Mouse (Mus musculus) forebrain, embryonic 10.5 days (tissue): ENCODE data around the gene Chpf2. TPM values are rescaled to one million over a fixed set of nuclear protein-coding genes. Genes with fewer than 3 reads are reported as not detected.
A peak's percentile ranks its signal among the peaks of the same experiment; 100 is the strongest.

Source experiments
- DNase-seq: peaks from one replicate; pipeline ENCODE4 v3.0.0-alpha.2; 2017; ENCODE audit warnings: low spot score; ENCODE audit errors: extremely low spot score
- H3K27ac ChIP-seq: fragments of 300-500 bp; sonication (generic); 2 replicates; pipeline ENCODE4 v1.5.1; 2016; ENCODE audit warnings: mild to moderate bottlenecking
- H3K27me3 ChIP-seq: fragments of 300-500 bp; sonication (generic); 2 replicates; pipeline ENCODE4 v1.6.1; 2016; ENCODE audit warnings: mild to moderate bottlenecking; ENCODE audit not compliant: poor library complexity, severe bottlenecking
- H3K36me3 ChIP-seq: fragments of 300-500 bp; sonication (generic); replicated peaks from 2 replicates; pipeline ENCODE4 v1.6.1; 2016; ENCODE audit warnings: mild to moderate bottlenecking, moderate library complexity
- H3K4me1 ChIP-seq: fragments of 300-500 bp; sonication (generic); 2 replicates; pipeline ENCODE4 v1.6.1; 2016
- H3K4me3 ChIP-seq: fragments of 300-500 bp; sonication (generic); 2 replicates; pipeline ENCODE4 v1.5.1; 2016; ENCODE audit warnings: mild to moderate bottlenecking, moderate library complexity
- H3K9me3 ChIP-seq: fragments of 300-500 bp; sonication (generic); 2 replicates; pipeline ENCODE4 v1.6.1; 2016; ENCODE audit warnings: mild to moderate bottlenecking, moderate library complexity
- WGBS: fragments of 180-500 bp; shearing (Covaris S2); methylation state at CpG from one replicate; pipeline ENCODE4 v1.1.7; 2016; 5-methylcytosine and 5-hydroxymethylcytosine counted together
- polyA plus RNA-seq: library from polyadenylated mRNA; unstranded; fragments of >200 nt; fragmentation: Nextera tagmentation; extraction: Ambion mirVana; gene quantifications from 2 replicates; pipeline ENCODE4 v1.2.1, GENCODE M21; 2016

The Chpf2 gene
- polyA plus RNA-seq, 1 experiment from 2014 or later, result 15.1 TPM

DNA sequence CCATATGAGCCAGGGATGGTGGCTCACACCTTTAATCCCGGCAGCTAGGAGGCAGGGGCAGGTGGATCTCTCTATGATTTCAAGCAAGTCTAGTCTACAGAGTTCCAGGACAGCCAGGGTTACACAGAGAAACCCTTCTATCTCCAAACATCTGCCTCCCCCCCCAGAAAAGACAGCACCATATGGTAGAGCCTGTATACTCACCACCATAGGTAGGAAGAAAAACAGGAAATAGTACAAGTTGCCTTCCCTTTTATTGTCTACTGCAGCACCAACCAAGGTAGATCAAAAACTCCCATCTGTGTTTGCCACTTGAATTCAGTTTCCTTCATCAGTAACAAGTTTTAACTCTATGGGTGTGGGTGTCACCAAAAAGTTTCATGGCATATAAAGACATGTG lies 10.6 kb upstream of the Chpf2 start:
- H3K27me3 ChIP-seq, result no peaks in the 10 kb centered on the region
- no peak for DNase-seq
- peaks cover 46% of the 10 kb centered on the region for H3K36me3 ChIP-seq
- 87% methylated on average over 1 of the region's 1 CpGs for WGBS
- H3K27ac ChIP-seq, result no peak overlapping the region
- H3K4me3 ChIP-seq, result peak overlapping the region; percentile 91
- no peaks in the 10 kb centered on the region for H3K9me3 ChIP-seq
- peaks cover 24% of the 10 kb centered on the region for H3K4me1 ChIP-seq

DNA sequence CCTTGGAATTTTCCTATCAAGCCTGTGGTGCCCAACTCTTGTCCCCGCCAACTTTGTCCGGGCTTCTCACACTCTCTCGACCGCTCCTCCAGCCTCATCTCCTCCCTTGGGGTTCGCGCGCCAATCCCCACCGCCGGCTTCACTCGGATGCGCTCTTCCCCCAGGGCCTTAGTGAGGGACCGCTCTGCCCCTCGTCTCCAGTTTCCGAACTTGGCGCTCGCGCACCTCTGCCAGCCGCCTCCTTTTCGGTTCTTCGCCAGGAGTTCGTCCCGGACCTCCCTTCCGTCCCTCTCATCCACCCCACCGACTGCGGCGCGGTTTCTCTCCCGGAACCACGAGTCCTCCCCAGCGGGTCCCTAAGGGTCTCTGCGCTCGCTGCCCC lies 9.7 kb upstream of the Chpf2 start:
- H3K4me3 ChIP-seq, result peak overlapping the region; percentile 91
- H3K27ac ChIP-seq, result peak overlapping the region; percentile 93
- under 1% methylated on average over 32 of the region's 32 CpGs for WGBS
- H3K36me3 ChIP-seq, result peaks cover 38% of the 10 kb centered on the region
- no peaks in the 10 kb centered on the region for H3K9me3 ChIP-seq
- no peaks in the 10 kb centered on the region for H3K27me3 ChIP-seq
- no peak for DNase-seq
- peaks cover 24% of the 10 kb centered on the region for H3K4me1 ChIP-seq

DNA sequence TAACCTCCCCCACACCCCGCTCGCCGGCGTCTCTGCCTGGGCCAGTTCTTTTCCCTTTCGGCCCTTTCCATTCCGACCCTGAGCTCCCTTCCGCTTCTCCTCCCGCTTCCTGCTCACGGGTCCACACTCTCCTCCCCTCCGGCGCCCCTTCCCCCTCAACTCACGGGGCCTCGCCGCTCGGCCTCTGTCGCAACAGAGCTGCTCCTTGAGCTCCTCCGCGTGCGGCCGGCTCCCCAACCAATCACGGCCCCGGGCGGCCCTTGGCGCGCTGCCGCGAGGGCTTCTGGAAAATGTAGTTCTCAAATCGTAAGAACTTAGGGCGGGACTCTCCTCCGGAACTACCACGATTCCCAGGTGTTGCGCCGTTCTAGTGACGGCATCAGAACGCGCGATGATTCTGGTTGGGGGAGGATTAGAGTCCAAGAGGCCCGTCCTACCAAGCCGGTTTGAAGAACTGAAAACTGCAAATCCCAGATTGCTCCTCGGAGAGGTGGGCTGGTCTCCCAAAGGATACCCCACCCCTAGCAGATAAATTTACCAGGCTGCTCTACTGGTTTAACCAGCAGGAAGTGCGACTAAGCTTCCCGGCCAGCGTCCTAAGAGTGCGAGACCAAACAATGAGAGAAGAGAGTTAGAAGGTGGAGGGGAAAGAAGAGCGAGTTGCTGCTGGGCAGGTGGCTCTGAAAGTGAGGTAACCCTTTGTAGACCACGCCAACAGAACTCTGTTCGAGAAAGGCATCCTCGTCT lies 9.2 kb upstream of the Chpf2 start, which contains the start of gene Abcf2:
TSS of gene Abcf2 (minus strand) at position 285 of the 747 bp plus-strand sequence.
- WGBS, result under 1% methylated on average over 48 of the region's 48 CpGs
- Histone ChIP-seq H3K36me3 (peaks cover 32% of the 10 kb centered on the region), H3K4me3 (peak within 1 kb of the TSS; percentile 91), H3K27ac (peak within 1 kb of the TSS; percentile 93), H3K27me3 (no peaks in the 10 kb centered on the region), H3K9me3 (no peaks in the 10 kb centered on the region), H3K4me1 (peaks cover 24% of the 10 kb centered on the region)
- DNase-seq, result peak; percentile 100

DNA sequence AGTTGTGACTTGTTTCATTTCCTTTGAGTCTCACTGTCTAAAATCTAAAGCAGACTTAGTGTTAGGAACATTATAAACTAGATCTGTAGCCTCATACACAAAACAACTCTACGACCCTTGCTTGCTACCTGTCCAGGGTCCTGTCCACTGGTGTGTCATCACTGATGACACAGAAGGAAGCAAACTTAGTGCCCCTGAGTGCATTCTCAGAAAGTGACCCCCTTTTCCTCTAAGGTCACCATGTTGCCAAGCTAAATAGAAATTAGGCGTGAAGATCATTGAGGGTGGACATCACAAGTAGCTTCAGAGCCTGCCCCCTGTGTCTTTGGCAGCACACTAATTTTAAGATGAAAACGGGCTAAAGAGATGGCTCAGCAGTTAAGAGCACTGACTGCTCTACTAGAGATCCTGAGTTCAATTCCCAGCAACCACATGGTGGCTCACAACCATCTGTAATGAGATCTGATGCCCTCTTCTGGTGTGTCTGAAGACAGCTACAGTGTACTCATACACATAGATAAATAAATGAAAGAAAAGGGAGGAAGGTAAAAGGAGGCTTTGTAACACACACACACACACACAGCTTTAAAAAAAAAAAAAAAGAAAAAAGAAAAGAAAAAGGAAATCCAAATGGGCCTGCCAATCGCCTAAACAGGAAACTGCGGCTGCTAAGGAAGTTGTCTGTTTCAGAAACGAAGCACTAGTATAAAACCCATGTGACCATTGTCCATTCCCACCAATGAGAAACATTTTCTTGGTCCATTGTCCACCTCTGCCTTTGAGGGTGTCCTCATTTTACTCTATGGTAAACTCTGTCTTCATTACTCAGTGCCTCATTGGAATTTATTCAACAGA lies 8.2 kb upstream of the Chpf2 start:
- Histone ChIP-seq H3K27ac (peak overlapping the region; percentile 93), H3K27me3 (no peaks in the 10 kb centered on the region), H3K4me1 (peaks cover 24% of the 10 kb centered on the region), H3K4me3 (peak overlapping the region; percentile 91), H3K9me3 (no peaks in the 10 kb centered on the region), H3K36me3 (peaks cover 23% of the 10 kb centered on the region)
- 70% methylated on average over 6 of the region's 6 CpGs for WGBS
- no peak for DNase-seq

DNA sequence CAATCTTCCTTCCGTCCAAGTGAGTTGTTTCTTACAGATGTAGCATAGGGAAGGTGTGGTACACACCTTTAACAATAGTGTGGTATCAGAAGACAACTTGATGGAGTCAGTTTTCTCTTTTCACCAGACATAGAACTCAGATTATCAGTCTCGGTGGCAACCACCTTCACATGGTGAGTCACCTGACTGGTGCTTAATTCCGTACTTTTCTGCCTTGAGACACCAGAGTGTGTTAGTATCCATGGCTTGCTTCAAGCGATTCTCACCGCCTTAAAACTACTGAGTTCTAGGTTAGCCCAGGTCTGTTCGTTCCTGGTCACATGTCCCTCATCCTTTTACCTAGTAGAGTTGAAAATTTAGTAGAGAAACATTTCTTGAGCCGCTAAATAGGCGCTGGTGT lies 435 bp upstream of the Chpf2 start:
- Histone ChIP-seq H3K27me3 (peaks cover 12% of the 10 kb centered on the region), H3K4me3 (peak overlapping the region; percentile 95), H3K9me3 (no peaks in the 10 kb centered on the region), H3K27ac (peak overlapping the region; percentile 88), H3K4me1 (peaks cover 34% of the 10 kb centered on the region), H3K36me3 (peaks cover 32% of the 10 kb centered on the region)
- WGBS, result 8% methylated on average over 8 of the region's 8 CpGs
- DNase-seq, result no peak

DNA sequence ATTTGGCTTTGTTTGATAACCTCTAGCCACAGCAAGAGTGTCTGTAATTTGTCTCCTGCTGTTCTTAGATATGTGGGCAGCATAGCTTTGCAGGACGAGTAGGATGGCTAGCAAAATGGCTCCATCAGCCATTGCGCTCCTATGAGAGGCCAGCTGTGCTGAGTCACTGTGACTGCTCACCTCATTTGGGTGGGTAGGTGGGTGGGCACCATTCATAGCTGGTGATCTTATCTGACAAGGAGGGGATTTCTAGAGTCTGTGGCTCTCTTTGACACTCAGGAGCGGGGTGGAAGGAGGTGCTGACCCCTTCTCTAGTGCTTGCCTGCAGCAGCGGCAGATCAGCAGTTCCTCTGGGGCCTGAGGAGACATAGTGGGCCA lies 648 bp downstream of the Chpf2 start:
- Histone ChIP-seq H3K4me3 (peak overlapping the region; percentile 95), H3K4me1 (peaks cover 45% of the 10 kb centered on the region), H3K27me3 (peaks cover 23% of the 10 kb centered on the region), H3K36me3 (peaks cover 43% of the 10 kb centered on the region), H3K27ac (peak overlapping the region; percentile 88), H3K9me3 (no peaks in the 10 kb centered on the region)
- WGBS, result 32% methylated on average over 4 of the region's 4 CpGs
- DNase-seq, result no peak

DNA sequence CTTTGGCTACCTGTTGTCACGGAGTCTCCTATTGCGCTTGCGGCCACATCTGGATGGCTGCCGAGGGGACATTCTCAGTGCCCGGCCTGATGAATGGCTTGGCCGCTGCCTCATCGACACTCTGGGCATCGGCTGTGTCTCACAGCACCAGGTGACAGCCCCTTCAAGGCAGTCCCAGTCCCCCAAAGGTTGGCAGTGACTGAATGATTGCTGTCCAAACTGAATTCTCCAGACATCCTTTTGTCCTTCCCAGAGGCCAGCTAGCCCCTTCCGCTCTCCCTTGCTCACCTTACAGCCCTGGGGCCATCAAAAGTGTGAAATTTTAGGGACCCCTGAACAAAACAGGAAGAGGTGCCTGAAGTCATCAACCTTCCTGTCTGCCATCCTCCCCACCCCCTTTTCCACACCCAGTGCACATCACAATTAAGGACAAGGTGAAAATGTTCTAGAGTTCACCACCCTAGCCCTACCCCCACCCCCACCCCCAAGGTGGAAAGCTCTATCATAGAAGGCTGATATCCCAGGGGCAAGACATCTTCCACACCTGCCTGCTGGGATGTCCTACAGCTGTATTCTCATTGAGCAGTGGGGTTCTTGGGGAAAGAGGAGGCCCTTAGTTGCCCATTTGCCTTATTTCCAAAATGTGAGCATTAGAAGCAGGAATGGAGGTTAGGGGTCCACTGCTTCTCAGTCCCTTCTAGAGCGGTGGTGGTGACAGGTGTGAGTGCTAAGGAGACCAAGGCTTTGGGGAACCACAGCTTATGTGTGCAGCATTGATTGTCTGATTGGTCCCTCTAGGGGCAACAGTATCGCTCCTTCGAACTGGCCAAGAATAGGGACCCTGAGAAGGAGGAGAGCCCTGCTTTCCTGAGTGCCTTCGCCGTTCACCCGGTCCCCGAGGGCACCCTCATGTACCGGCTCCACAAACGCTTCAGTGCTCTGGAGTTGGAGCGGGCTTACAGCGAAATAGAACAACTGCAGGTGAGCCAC lies 3.3 kb downstream of the Chpf2 start:
- H3K27ac ChIP-seq, result no peak overlapping the region
- H3K4me3 ChIP-seq, result no peak overlapping the region
- no peak for DNase-seq
- peaks cover 64% of the 10 kb centered on the region for H3K4me1 ChIP-seq
- 88% methylated on average over 20 of the region's 20 CpGs for WGBS
- H3K9me3 ChIP-seq, result no peaks in the 10 kb centered on the region
- H3K27me3 ChIP-seq, result peaks cover 47% of the 10 kb centered on the region
- H3K36me3 ChIP-seq, result peaks cover 69% of the 10 kb centered on the region

DNA sequence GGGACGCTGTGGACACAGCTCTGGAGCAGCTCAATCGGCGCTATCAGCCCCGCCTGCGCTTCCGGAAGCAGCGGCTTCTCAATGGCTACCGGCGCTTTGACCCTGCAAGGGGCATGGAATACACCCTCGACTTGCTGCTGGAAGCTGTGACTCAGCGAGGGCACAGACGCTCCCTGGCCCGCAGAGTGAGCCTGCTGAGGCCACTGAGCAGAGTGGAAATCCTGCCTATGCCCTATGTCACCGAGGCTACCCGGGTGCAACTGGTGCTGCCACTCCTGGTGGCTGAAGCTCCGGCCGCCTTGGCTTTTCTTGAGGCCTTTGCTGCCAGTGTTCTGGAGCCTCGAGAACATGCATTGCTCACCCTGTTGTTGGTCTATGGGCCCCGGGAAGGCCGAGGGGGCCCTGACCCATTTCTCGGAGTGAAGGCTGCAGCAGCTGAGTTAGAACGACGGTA lies 4.8 kb downstream of the Chpf2 start:
- no peak for DNase-seq
- no peaks in the 10 kb centered on the region for H3K9me3 ChIP-seq
- peaks cover 72% of the 10 kb centered on the region for H3K4me1 ChIP-seq
- H3K27ac ChIP-seq, result peak overlapping the region; percentile 59
- peaks cover 51% of the 10 kb centered on the region for H3K27me3 ChIP-seq
- H3K4me3 ChIP-seq, result peak overlapping the region; percentile 29
- WGBS, result 19% methylated on average over 23 of the region's 23 CpGs
- peaks cover 78% of the 10 kb centered on the region for H3K36me3 ChIP-seq

DNA sequence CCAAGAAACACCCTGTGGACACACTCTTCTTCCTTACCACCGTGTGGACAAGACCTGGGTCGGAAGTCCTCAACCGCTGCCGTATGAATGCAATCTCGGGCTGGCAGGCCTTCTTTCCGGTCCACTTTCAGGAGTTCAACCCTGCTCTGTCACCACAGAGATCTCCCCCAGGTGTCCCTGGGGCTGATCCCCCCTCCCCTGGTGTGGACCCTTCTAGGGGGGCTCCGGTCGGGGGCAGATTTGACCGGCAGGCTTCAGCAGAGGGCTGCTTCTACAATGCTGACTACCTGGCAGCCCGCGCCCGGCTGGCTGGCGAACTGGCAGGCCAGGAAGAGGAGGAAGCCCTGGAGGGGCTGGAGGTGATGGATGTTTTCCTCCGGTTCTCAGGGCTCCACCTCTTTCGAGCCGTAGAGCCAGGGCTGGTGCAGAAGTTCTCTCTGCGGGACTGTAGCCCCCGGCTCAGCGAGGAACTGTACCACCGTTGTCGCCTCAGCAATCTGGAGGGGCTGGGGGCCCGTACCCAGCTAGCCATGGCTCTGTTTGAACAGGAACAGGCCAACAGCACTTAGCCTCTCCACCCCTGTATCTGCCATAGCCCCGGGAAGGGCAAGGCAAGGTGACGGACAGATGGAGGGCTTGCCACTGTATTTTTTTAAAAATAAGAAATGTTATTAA lies 5.4 kb downstream of the Chpf2 start:
- peak overlapping the region; percentile 59; the same call in 1 of the 2 replicates for H3K27ac ChIP-seq

DNA sequence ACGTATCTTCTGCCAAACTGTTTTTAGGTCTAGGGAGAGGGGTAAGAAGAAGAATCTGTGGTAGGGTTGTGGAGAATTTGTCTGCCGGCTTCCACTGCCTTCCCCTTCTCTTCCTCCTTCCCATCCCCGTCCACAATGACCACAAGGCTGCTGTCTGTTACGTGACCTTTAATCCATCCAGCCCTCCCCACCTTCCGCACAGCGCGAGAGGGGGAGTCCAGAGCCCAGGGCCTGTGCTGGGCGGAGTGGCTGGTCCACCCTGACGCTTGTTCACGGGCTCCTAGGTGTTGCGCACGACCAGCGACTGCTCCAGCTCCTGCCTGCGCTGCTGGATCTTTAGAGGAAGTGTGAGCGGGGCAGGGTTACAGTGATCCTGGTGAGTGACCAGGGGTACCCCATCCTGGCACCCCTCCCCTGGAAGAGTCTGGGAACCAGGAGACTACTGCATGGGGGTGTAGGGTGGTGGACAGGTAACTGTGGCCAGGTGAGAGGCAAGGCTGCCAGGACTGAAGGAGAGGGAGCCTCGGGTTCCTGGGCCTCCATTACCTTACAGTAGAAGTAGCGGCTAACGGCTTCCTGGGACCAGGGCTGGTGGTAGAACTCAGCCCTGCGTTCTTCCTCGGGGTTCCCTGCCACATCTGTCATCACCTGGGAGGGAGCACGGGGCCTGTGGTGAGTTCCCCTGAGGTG lies 6.1 kb downstream of the Chpf2 start:
- DNase-seq, result no peak
- Histone ChIP-seq H3K9me3 (no peaks in the 10 kb centered on the region), H3K27me3 (peaks cover 51% of the 10 kb centered on the region), H3K4me1 (peaks cover 76% of the 10 kb centered on the region), H3K4me3 (no peak overlapping the region), H3K36me3 (peaks cover 78% of the 10 kb centered on the region), H3K27ac (0 out of 2 replicates have a peak overlapping the region, but pooled peaks have one; percentile 9)
- WGBS, result 52% methylated on average over 21 of the region's 21 CpGs

More for the DNA sequence above, 5.4 kb downstream of the Chpf2 start:
- no peak for DNase-seq
- 62% methylated on average over 24 of the region's 24 CpGs for WGBS
- H3K9me3 ChIP-seq, result no peaks in the 10 kb centered on the region
- H3K4me3 ChIP-seq, result peak overlapping the region; percentile 29
- peaks cover 76% of the 10 kb centered on the region for H3K4me1 ChIP-seq
- peaks cover 78% of the 10 kb centered on the region for H3K36me3 ChIP-seq
- peaks cover 51% of the 10 kb centered on the region for H3K27me3 ChIP-seq

DNA sequence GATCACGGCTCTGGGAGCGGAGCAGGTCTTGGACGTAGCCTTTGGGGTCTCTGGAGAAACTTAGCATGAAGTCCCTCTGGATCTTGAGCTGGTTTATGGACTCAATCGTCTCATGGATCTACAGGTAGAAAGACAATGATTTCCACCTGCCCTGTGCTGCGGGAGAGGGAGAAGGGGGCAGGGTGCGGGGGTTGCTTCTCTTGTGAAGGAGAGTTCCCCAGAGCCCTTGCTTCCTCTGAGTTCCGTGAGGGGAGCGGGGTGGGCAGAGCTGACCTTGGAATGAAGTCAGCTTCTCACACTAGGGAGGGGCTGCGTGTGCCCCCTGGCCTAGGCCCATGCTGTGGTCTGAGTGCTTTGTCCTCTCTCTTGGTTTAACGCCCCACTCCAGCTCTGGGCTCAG lies 6.7 kb downstream of the Chpf2 start:
- no peak for DNase-seq
- Histone ChIP-seq H3K27ac (no peak overlapping the region), H3K9me3 (no peaks in the 10 kb centered on the region), H3K36me3 (peaks cover 74% of the 10 kb centered on the region), H3K4me1 (peaks cover 76% of the 10 kb centered on the region), H3K27me3 (peaks cover 56% of the 10 kb centered on the region), H3K4me3 (no peak overlapping the region)
- WGBS, result 81% methylated on average over 10 of the region's 10 CpGs
